Mouse (Mus musculus) spleen, adult 18-20 months (tissue): Measurements from ENCODE around the gene Slc4a1.
A peak's percentile ranks its signal among the peaks of the same experiment; 100 is the strongest.
"Not testable (repeated sequence)": the region's sequence is repeated elsewhere in the genome, so short reads cannot be mapped to it uniquely, and the experiment has no call there.

Source experiments
- DNase-seq, 2 experiments: peaks; one replicate each; pipeline ENCODE4 v3.0.0; 2022; ENCODE audit warnings: mixed read lengths in 2 of 2

The Slc4a1 gene

GRCm38 (mm10) chr11:102366103-102366502 lies at the start of gene Slc4a1:
Gene Slc4a1, minus strand, starts transcription at chr11:102366203.
- not testable (repeated sequence) for DNase-seq

- no peak for DNase-seq
Observed at GRCm38 (mm10) chr11:102415034-102415802, 49.2 kb upstream of the Slc4a1 start.

- DNase-seq, result no peak
Observed at GRCm38 (mm10) chr11:102413059-102413458, 47.1 kb upstream of the Slc4a1 start.

- DNase-seq, result peak; percentile 68 to 89
Observed at GRCm38 (mm10) chr11:102411704-102412103, 45.7 kb upstream of the Slc4a1 start.

- DNase-seq, result no peak
Observed at GRCm38 (mm10) chr11:102411061-102411460, 45.1 kb upstream of the Slc4a1 start.

- DNase-seq, result not testable (repeated sequence)
Observed at GRCm38 (mm10) chr11:102410345-102410744, 44.3 kb upstream of the Slc4a1 start.

- DNase-seq, result no peak
Observed at GRCm38 (mm10) chr11:102409795-102410330, 43.9 kb upstream of the Slc4a1 start.

GRCm38 (mm10) chr11:102408888-102409794 lies 43.1 kb upstream of the Slc4a1 start:
- no peak for DNase-seq

- peak; percentile 89 to 91 for DNase-seq
Observed at GRCm38 (mm10) chr11:102408344-102408876, 42.4 kb upstream of the Slc4a1 start.

- no peak for DNase-seq
Observed at GRCm38 (mm10) chr11:102407834-102408215, 41.8 kb upstream of the Slc4a1 start, which contains the start of gene Slc25a39. Gene Slc25a39, minus strand, starts transcription at chr11:102407946.

- peak; percentile 87 to 96 for DNase-seq
Observed at GRCm38 (mm10) chr11:102406900-102407833, 41.2 kb upstream of the Slc4a1 start.

- no peak for DNase-seq
Observed at GRCm38 (mm10) chr11:102406401-102406800, 40.4 kb upstream of the Slc4a1 start.

GRCm38 (mm10) chr11:102405544-102406285 lies 39.7 kb upstream of the Slc4a1 start:
- no peak for DNase-seq

- DNase-seq, result no peak
Observed at GRCm38 (mm10) chr11:102404161-102405010, 38.4 kb upstream of the Slc4a1 start.

GRCm38 (mm10) chr11:102403657-102404056 lies 37.7 kb upstream of the Slc4a1 start:
- DNase-seq, result no peak

- no peak for DNase-seq
Observed at GRCm38 (mm10) chr11:102401898-102402500, 36.0 kb upstream of the Slc4a1 start.

GRCm38 (mm10) chr11:102400513-102401084 lies 34.6 kb upstream of the Slc4a1 start:
- DNase-seq, result no peak

GRCm38 (mm10) chr11:102399610-102400072 lies 33.6 kb upstream of the Slc4a1 start:
- DNase-seq, result no peak

- DNase-seq, result no peak
Observed at GRCm38 (mm10) chr11:102399107-102399506, 33.1 kb upstream of the Slc4a1 start.
